Mouse (Mus musculus) CD4-positive naive resting alpha-beta T cell, adult 76 days (primary cell): ENCODE data around the gene Nlrp9c. TPM values are rescaled to one million over a fixed set of nuclear protein-coding genes. Genes with fewer than 3 reads are reported as not detected.

Experiments used
- total RNA-seq: library from RNA; stranded (reverse); gene quantifications from one replicate; pipeline ENCODE4 v1.2.4, GENCODE M21; 2023

Nlrp9c gene
- total RNA-seq = not detected

GRCm38 (mm10) chr7:26403600-26403999 is at the start of gene Nlrp9c:
Gene Nlrp9c (minus strand): TSS chr7:26403700.

GRCm38 (mm10) chr7:26434813-26435212 is 31.3 kb upstream of the Nlrp9c start, which contains the start of gene Nlrp4a:
Gene Nlrp4a (plus strand): TSS chr7:26435113.

GRCm38 (mm10) chr7:26306926-26307325 is 96.6 kb downstream of the Nlrp9c start, which contains the start of gene Cyp2a4:
Gene Cyp2a4 (plus strand): TSS chr7:26307169.

Other genes with a start within 250 kb of the Nlrp9c start
- not detected for gene Cyp2b9, start 230.3 kb downstream of the Nlrp9c start, total RNA-seq
- gene Vmn1r184, start 143.4 kb downstream of the Nlrp9c start, total RNA-seq = not detected
- not detected for gene Cyp2a4, start 96.5 kb downstream of the Nlrp9c start, total RNA-seq
- gene Nlrp4a, start 31.4 kb upstream of the Nlrp9c start, total RNA-seq = not detected
- not detected for gene Nlrp9a, start 131.3 kb upstream of the Nlrp9c start, total RNA-seq
- gene Vmn1r185, start 214.8 kb upstream of the Nlrp9c start, total RNA-seq = not detected